Mouse (Mus musculus): Measurements from ENCODE around the gene Gm47996.
"Not testable (repeated sequence)": the region's sequence is repeated elsewhere in the genome, so short reads cannot be mapped to it uniquely, and the experiment has no call there.

The Gm47996 gene

DNA sequence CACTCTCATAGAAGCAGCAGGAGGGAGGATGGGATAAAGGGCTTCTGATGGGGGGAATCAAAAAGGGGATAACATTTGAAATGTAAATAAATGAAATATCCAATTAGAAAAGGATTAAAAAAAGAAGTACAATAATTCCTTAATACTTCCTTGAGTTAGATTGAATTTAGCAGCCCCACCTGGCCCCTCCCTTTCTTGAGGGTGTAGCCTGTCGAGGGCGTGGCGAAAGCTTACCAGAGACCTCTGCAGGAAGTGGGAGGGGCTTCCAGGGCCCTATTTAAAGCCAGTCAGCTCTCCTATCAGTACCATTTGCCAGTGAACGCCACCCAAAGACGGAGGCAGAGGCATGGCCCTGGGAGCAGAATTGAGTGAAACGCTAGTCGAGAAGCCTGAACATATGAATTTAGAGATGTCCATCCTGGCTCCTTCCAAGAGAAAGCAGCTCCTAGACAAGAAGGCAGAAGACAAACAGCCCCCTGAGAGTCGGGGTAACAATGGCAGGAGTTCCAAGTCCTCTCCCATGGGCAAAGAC lies at the start of gene Gm47996:
Gene Gm47996, plus strand, starts transcription at position 308 of the 532 bp plus-strand sequence.
- DNase-seq (ENCODE audit: low spot score), result peak; percentile 11

DNA sequence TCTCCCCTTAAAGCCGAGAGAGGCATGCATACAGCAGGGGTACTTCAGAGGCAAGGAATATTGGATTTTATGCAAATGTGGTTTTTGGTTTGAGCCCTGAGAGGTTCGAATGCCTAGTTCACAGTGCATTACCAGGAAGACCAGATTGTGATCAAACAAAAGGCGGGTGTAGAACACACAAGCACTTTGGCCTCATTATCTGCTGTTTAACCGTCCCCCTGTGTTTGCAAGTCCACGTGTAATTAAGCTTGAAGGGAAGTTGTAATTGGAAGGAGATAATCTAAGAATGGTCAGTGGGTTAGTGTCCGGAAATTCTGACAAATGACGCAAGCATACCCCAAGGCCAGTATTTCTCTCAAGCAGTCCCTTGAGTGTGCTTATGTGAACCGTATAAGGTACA lies 43.9 kb upstream of the Gm47996 start:
- no peak for DNase-seq (ENCODE audit: low spot score)

DNA sequence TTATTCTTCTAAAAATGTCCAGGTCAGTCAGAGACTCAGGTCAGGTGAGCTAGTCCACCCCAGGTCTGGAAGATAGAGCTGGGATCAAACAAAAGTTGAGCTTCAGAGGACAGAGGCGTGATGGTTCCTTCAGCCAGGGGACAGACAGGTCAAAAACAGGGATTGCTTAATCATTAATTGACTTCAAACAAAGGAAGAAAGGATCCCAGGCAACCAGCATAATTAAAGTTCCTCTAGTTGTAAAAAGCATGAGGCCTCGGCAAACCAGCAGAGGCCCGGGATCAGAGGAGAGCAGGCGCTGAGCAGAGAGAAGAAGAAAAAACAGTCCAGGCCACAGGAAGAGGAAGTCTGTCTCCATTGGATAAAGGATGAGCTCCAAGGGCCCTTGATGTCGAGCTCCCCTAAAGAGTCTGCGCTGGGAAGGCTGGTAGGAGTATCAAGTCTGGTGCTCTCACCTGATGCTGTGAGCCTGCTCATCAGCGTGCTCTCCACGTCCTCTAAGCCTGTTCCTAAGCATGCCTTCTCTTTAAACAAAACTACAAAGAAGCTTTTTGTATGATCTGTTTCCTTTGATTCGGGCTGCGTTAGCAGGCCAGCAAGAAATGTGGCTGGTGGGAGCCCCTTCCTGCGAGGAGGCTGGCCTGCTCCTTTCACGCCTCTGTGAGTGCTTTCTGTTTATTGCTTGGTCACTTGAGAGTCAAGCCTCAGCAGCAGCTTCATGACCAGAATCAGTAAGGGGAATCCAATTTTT lies 42.5 kb upstream of the Gm47996 start:
- peak; percentile 21 for DNase-seq (ENCODE audit: low spot score)

- DNase-seq (ENCODE audit: low spot score), result no peak
These were observed 41.3 kb upstream of the Gm47996 start for GRCm38 (mm10) chr1:151168637-151169036.

DNA sequence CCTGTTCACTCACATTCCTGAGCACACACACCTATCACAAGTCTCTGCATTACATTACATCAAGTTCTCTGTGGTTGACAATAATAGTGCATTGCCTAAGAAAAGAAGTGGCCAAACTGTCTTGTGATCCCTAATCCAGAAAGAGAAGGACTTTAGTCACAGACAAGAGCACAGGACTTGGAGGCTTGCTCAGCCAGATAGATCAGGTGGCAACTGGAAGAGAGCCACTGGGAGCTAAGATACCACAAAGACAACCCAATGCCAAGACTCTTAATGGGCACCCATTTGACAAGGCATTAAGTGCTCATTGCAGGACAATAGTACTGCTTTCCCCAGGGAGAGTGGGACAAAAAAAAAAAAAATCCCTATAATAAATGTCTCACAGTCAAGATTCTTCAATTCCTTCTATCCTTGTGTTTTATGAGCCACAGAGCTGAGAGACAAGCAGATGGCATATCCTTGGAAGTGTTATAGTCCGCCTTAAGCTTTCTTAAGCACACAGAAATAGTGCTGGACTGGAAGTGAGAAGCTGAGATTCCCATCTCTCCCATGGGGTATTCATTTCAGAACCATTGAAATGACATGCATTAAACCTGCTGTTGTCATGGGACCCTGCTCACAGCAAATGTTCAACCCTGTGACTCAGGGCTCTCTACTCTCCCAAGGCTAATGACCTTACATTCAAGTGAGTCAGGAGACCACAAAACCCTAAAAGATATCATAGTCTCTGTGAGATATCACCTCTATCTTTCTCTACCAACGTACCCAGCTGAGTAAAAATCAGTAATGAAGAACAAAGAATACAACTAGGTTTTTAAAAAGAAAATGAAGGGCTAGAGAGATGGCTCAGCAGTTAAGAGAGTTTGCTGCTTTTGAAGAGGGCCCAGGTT lies 38.1 kb upstream of the Gm47996 start:
- no peak for DNase-seq (ENCODE audit: low spot score)

- peak; percentile 73 for DNase-seq (ENCODE audit: low spot score)
These were observed 32.6 kb upstream of the Gm47996 start for GRCm38 (mm10) chr1:151177030-151177936.

DNA sequence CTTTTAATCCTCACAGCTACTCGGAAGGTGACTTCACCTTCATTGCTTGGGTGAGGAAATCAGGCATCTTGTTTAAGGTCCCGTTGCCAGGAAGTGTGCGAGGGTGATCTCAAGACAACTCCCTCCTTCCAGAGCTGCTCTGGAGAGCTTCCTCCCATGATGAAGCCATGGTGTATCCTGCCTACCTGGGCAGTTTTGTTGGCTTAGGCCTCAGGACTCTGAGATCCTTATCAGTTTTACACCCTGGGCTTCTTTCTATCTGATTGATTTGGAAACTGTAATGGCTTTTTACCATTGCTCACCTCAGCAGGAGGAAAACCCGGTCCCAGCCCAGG lies 32.0 kb upstream of the Gm47996 start:
- no peak for DNase-seq (ENCODE audit: low spot score)

GRCm38 (mm10) chr1:151178505-151179083 lies 31.3 kb upstream of the Gm47996 start:
- DNase-seq (ENCODE audit: low spot score), result no peak

DNA sequence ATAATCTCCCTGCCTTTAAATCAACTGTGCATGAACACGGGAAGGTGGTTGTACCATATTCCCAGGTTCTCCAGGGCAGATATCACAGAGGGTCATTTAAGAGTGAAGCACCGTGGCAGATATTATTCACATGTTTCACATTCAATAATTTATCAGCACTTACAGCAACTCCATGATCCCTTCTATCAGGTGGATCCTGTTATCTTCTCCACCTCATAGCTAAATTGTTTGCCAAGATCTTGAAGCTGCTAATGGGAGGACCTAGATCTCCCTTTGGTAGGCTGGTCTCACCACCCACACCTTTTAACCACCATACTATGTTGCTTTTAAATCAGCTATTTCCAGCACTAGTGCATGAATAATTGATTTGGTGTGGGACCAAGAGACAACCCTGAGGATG lies 29.8 kb upstream of the Gm47996 start:
- no peak for DNase-seq (ENCODE audit: low spot score)

DNA sequence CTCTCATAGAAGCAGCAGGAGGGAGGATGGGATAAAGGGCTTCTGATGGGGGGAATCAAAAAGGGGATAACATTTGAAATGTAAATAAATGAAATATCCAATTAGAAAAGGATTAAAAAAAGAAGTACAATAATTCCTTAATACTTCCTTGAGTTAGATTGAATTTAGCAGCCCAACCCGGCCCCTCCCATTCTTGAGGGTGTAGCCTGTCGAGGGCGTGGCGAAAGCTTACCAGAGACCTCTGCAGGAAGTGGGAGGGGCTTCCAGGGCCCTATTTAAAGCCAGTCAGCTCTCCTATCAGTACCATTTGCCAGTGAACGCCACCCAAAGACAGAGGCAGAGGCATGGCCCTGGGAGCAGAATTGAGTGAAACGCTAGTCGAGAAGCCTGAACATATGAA lies 27.7 kb upstream of the Gm47996 start, which contains the start of gene Gm47985:
Gene Gm47985, plus strand, starts transcription at position 272 of the 400 bp plus-strand sequence.
- not testable (repeated sequence) for DNase-seq (ENCODE audit: low spot score)

DNA sequence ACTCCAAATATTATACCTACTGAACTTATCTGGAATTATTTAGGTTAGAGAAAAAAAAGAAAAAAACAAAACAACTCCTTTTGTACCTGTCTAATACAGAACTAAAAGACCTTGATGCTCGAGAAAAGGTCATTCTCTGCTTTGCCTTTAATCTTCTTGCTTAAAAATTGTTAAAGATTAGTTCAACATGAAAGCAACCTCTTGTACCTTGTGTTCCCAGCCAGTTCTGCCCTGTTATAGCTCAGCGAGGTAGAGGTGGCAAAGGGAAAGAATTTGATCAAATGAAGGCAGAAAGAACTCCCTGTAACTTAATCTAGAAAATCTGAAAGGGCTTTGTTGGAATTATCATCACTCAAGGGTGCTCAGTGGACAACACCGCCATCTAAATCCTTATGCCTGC lies 23.7 kb upstream of the Gm47996 start:
- not testable (repeated sequence) for DNase-seq (ENCODE audit: low spot score)

- DNase-seq (ENCODE audit: low spot score), result not testable (repeated sequence)
These were observed 23.0 kb upstream of the Gm47996 start for GRCm38 (mm10) chr1:151186879-151187424.

- DNase-seq (ENCODE audit: low spot score), result no peak
These were observed 21.5 kb upstream of the Gm47996 start for GRCm38 (mm10) chr1:151188469-151188868.

GRCm38 (mm10) chr1:151192075-151192474 lies 17.9 kb upstream of the Gm47996 start, which contains the start of gene Gm8947:
Gene Gm8947, plus strand, starts transcription at chr1:151192376.
- DNase-seq (ENCODE audit: low spot score), result not testable (repeated sequence)

DNA sequence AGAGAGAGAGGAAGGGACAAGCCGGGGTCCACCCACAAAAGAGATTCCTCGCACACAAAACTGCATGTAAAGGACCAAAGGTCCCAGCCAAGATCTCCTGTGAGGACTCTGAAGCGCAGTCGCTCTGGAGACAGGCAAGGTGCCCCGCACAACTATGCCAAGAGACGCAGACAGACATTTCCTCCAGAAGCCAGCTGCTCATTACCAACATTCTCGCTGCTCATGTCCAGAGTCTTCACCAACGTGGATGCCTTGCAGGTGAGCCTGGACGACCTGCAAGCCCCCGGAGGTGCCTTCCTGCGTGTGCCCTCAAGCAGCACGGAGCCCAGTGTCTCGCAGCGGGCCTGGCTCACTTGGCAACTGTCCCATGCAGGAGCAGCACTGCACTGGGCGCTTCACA lies 17.2 kb upstream of the Gm47996 start:
- DNase-seq (ENCODE audit: low spot score), result not testable (repeated sequence)

DNA sequence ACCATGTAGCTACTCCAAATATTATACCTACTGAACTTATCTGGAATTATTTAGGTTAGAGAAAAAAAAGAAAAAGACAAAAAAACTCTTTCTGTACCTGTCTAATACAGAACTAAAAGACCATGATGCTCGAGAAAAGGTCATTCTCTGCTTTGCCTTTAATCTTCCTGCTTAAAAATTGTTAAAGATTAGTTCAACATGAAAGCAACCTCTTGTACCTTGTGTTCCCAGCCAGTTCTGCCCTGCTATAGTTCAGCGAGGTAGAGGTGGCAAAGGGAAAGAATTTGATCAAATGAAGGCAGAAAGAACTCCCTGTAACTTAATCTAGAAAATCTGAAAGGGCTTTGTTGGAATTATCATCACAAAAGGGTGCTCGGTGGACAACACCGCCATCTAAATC lies 13.9 kb upstream of the Gm47996 start:
- DNase-seq (ENCODE audit: low spot score), result not testable (repeated sequence)

DNA sequence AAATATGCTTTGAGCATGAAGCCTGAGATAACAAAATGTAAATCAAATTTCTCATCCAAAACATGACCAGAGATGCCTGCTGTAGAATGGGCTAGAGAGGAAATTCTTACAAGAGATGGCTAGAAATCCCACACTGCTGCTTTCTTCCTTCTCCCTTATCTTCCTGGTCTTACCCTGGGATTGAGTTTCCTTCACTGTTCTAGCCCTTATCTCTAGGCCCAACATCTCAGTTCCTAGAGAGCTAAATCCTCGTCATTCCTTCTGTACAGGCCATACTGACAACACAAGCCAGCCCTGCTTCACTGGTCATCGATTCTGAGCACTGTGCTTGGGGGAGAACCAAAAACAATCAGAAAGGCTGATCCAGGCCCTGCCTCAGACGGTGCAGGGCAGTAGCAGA lies 13.2 kb upstream of the Gm47996 start:
- DNase-seq (ENCODE audit: low spot score), result not testable (repeated sequence)

DNA sequence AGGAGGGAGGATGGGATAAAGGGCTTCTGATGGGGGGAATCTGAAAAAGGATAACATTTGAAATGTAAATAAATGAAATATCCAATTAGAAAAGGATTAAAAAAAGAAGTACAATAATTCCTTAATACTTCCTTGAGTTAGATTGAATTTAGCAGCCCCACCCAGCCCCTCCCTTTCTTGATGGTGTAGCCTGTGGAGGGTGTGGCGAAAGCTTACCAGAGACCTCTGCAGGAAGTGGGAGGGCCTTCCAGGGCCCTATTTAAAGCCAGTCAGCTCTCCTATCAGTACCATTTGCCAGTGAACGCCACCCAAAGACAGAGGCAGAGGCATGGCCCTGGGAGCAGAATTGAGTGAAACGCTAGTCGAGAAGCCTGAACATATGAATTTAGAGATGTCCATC lies 11.8 kb upstream of the Gm47996 start, which contains the start of gene Gm47995:
Gene Gm47995, plus strand, starts transcription at position 329 of the 400 bp plus-strand sequence.
- DNase-seq (ENCODE audit: low spot score), result not testable (repeated sequence)

GRCm38 (mm10) chr1:151200620-151201019 lies 9.3 kb upstream of the Gm47996 start:
- not testable (repeated sequence) for DNase-seq (ENCODE audit: low spot score)

DNA sequence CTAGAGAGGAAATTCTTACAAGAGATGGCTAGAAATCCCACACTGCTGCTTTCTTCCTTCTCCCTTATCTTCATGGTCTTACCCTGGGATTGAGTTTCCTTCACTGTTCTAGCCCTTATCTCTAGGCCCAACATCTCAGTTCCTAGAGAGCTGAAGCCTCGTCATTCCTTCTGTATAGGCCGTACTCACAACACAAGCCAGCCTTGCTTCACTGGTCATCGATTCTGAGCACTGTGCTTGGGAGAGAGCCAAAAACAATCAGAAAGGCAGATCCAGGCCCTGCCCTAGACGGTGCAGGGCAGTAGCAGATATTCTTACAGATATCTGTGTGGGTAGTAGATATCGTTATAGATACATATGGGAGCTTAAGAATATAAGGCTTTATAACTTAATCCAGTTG lies 7.2 kb upstream of the Gm47996 start:
- not testable (repeated sequence) for DNase-seq (ENCODE audit: low spot score)

DNA sequence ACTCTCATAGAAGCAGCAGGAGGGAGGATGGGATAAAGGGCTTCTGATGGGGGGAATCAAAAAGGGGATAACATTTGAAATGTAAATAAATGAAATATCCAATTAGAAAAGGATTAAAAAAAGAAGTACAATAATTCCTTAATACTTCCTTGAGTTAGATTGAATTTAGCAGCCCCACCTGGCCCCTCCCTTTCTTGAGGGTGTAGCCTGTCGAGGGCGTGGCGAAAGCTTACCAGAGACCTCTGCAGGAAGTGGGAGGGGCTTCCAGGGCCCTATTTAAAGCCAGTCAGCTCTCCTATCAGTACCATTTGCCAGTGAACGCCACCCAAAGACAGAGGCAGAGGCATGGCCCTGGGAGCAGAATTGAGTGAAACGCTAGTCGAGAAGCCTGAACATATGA lies 6.1 kb upstream of the Gm47996 start, which contains the start of gene 3110040M04Rik:
Gene 3110040M04Rik, plus strand, starts transcription at position 304 of the 400 bp plus-strand sequence.
- not testable (repeated sequence) for DNase-seq (ENCODE audit: low spot score)

Measured in T-cell, adult 2 months (primary cell).